Mouse (Mus musculus) adipocyte (in vitro differentiated cells): ENCODE results near the gene Tcam1.
"Not testable (repeated sequence)": the region's sequence is repeated elsewhere in the genome, so short reads cannot be mapped to it uniquely, and the experiment has no call there.

Source experiments
- DNase-seq: peaks from one replicate; pipeline ENCODE4 v3.0.0-alpha.2; 2016; ENCODE audit warnings: low spot score

Tcam1 gene

DNA sequence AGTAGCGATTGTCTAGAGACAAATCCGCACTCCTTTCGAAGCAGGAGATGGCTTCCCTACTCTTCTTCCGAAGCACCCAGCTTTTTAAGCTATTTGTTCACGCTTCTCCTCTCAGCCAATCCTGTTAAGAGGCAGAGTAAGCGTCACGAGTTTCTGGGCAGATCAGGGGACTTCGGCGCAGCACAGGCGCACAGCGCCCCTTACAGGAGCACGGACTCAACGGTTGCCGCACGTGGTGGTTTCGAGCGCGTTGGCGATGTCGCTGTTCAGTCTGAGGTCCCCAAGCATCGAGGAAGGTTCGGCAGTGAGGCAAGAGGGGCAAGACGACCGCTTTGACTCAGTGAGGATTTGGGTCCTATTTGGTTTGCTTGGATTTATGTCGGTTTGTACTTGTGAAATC, at the start of gene Tcam1:
Gene Tcam1 (plus strand): TSS at position 219 of the 400 bp plus-strand sequence.
- DNase-seq: no peak

- not testable (repeated sequence) for DNase-seq
Observed at GRCm38 (mm10) chr11:106233978-106234377, 42.5 kb upstream of the Tcam1 start.

DNA sequence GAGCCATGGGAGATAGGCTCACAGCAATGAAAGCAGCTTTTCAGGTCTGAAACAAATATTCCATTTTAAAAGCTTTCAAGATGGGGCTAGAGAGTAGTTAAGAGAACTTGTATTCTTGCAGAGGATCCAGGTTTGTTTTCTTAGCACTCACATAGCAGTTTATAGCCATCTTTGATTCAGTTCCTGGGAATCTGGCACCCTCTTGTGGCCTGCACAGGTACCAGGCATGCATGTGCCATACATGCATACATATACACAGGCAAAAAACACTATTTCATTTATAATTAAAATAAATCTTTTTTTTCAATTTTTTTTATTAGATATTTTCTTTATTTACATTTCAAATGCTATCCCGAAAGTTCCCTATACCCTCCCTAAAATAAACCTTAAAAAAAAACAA, 29.6 kb upstream of the Tcam1 start:
- no peak for DNase-seq

DNA sequence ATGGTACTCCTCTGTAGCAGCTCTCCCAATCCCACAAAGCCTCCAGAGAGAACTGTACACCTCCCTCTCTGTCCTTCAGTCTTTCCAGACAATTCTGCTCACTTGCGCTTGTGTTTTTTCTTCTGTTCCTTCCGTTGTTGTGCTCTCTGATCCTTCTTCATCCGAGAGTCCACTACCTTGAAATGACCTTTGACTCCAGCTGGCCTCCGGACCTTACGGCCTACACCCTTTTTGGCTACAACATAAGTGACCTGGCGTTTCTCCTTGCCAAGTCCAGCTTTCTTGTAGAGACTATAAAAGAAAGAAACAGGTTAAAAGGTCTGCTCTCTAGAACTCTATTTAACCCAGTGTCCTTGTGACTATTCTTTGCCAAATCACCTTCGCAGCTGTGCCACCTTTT, 27.1 kb upstream of the Tcam1 start:
- DNase-seq: no peak

DNA sequence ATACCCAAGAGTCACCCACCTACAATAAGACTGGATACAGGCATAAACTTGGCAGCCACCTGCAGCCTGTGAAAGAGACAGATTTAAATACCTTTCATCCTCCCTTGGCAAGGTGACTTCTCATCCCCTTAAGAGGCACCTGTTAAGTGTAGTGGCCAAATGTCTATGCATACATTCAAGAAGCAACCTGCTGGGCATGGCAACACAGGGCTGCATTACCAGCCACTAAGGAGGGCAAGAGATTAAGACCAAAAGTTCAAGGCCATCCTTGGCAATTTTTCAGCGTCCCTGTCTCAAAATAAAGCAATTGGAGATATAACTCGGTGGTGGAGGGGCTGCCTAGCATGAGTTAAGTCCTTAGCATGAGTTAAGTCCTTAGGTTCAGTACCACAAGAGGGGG, 21.7 kb upstream of the Tcam1 start:
- no peak for DNase-seq

GRCm38 (mm10) chr11:106255174-106255573, 21.3 kb upstream of the Tcam1 start:
- DNase-seq: peak; percentile 69

DNA sequence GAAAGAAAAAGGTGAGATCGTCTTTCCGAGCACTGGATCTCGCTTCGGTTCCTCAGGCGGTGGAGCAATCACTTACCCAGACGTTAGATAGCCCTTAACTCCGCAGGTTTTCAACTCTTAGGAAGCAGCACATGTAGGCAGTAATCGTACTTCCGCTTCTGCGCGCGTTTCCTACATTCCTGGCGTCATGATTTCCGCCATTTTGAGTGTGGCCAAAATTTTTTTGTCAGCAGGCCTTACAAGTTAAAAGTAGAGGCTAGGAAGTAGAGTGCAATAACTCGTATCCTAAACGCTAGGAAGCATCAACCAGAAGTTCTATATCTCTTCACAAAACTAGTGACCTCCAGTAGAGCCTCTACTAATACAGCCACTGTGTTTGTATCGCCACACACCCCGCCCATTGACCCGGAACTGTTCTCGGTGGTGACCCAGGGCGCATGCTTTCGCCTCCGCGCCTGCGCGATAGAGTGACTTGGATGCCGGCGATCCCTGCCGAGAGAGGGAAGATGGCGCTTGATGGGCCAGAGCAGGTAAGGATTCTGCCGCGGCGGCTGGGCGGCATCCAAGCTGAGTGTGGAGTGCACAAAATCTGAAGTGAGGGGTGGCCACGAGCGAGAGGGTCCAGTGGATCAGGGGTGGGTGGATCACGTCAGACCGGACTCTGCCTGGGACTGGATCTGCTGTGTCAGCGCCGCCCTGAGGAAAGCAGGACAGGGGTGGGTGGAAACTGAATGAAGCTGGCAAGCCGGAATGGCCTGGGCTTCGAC, 20.6 kb upstream of the Tcam1 start, which contains the start of the genes Ftsj3 and Psmc5:
Gene Ftsj3 (minus strand): TSS at position 395 of the 767 bp plus-strand sequence.
Gene Psmc5 (plus strand): TSS at position 470 of the 767 bp plus-strand sequence.
- DNase-seq: peak; percentile 98

DNA sequence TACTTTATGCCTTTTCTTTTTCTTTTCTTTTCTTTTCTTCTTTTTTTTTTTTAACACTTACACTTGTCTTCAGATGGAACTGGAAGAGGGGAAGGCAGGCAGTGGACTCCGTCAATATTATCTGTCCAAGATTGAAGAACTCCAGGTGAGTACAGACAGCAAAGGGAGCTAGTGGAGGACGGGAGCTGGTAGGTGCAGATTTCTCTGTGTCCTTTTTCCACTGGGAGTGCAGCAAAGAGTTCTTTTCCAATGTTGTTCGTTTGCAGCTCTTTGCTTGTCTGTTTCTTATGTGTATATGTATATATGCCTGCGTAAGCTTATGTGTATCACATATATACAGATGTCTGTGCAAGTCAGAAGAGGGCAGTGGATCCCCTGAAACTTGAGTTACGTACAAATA, 19.7 kb upstream of the Tcam1 start:
- no peak for DNase-seq

GRCm38 (mm10) chr11:106260826-106261450, 15.5 kb upstream of the Tcam1 start:
- DNase-seq: no peak

GRCm38 (mm10) chr11:106263963-106264362, 12.5 kb upstream of the Tcam1 start:
- DNase-seq: no peak

GRCm38 (mm10) chr11:106264988-106265387, 11.5 kb upstream of the Tcam1 start:
- DNase-seq: no peak

DNA sequence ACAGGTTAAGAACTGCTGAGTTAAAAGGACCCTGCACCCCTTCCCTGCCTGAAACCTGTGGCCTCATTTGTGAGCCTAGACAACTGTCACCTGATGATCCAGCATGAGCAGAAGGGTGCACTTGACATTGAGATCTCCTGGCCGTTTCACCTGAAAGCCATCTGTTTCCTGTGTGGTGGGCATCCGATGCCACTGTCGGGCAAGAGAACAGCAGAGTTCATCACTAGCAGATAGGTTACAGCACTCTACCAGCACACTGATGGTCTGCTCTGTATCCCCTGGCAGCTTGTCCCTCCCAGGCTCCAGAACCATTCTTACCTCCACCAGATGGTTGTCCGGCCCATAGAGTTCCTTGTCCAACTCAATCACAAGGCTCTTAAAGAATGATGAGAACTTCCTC, 10.9 kb upstream of the Tcam1 start:
- no peak for DNase-seq

- DNase-seq: no peak
Observed at GRCm38 (mm10) chr11:106266431-106266830, 10.0 kb upstream of the Tcam1 start.

DNA sequence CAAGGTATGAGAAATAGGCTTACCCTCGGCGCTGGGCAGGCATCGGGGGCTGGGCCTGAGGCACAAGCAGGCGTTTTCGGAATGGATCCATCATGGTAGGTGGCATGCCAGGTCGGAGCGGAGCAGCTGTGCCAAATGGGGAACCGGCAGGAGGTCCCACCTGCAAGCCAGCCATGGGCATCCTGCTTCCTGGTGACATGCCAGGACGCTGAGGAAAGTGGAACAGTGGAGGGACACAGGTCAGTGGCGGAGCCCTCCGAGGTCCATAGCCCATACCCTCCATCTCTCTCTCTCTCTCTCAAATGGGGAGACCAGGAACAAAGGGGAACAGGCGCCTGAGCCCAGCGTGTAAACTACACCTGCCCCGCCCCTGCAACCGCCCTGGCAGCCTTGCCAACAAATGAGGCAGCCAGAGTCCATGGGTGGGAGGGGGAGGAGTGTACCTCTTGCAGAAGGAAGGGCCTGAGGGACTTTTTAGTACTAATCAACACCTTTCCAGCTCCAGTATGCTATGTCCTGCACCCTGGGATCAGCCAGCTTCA, 9.1 kb upstream of the Tcam1 start:
- no peak for DNase-seq

DNA sequence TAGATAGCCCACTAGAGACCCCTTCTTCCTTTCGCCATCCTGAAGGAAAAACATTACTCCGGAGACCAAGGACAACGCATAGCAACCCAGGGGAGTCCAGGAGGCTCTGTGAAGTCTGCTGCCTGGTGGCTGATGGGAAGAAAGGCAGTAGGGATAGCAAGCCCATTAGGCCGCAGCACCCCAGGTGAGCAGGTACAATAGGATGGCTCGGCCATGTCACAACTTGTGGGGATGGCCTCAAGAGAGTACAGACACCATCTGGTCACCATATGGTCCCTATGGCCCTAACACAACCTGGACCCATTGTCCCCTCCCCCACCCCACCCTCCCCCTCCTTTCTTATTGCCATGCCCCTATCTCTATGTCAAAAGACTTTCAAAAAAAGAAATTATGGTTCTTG, 8.6 kb upstream of the Tcam1 start:
- DNase-seq: no peak

- peak; percentile 92 for DNase-seq
Observed at GRCm38 (mm10) chr11:106268326-106269059, 8.0 kb upstream of the Tcam1 start.

- DNase-seq: peak; percentile 38
Observed at GRCm38 (mm10) chr11:106269060-106269431, 7.4 kb upstream of the Tcam1 start.

DNA sequence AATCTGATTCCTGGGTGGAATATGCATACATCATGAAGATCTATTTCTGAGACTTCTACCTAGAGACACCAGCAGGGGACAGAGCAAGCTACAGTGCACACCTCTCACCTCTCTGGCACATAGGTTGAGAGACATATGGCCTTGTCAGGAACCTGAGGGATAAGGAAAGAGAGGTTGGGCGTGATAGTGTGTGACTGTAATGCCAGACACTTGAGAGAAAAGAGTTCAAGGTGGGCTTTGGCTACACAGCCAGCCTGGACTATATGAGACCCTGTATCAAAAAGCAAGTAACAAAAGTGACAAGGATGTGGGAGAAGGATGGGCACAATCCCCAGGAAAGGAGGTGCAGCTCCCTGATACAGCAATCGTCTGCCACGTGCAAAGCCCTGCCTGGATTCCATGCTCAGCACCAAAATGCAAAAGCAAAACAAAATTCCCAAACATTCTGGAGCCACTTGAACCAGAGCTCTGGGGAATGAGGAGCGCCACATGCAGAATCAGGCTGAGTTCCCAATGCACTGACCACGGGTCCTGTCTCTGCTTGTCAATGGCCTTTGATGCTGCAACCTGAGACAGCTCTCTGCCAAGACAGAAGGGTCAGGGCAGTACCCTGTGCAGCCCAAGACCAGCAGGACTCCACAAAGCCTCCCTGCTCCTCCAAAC, 5.2 kb upstream of the Tcam1 start:
- DNase-seq: peak; percentile 41

GRCm38 (mm10) chr11:106271794-106272643, 4.5 kb upstream of the Tcam1 start:
- DNase-seq: peak; percentile 45

GRCm38 (mm10) chr11:106272644-106273310, 3.7 kb upstream of the Tcam1 start, which contains the start of gene Smarcd2:
Gene Smarcd2, minus strand, starts transcription at chr11:106272972.
- peak; percentile 99 for DNase-seq
